Mouse (Mus musculus) cortical plate, adult 2 months (tissue): ENCODE measurements around the gene Ecsit. TPM values are rescaled to one million over a fixed set of nuclear protein-coding genes. Genes with fewer than 3 reads are reported as not detected.

Experiments used
- H3K27ac ChIP-seq: fragments of 200-500 bp; 2 replicates; pipeline ENCODE4 v1.5.1; 2012; ENCODE audit warnings: low read length, control low read depth, inconsistent platforms; ENCODE audit not compliant: insufficient read depth
- H3K4me1 ChIP-seq: fragments of 200-500 bp; 2 replicates; pipeline ENCODE4 v1.6.1; 2011; ENCODE audit warnings: low read length; ENCODE audit not compliant: control insufficient read depth, insufficient read depth
- H3K4me3 ChIP-seq: fragments of 200-500 bp; 2 replicates; pipeline ENCODE4 v1.5.1; 2011; ENCODE audit warnings: mild to moderate bottlenecking, low read length, control low read depth; ENCODE audit not compliant: insufficient read depth
- CTCF ChIP-seq: fragments of 200-500 bp; IDR thresholded peaks from 2 replicates; pipeline ENCODE4 v1.5.1; 2011; ENCODE audit warnings: mild to moderate bottlenecking, control low read depth, low read length; ENCODE audit not compliant: insufficient read depth; ENCODE audit errors: extremely low read depth
- POLR2A ChIP-seq: fragments of 200-500 bp; IDR thresholded peaks from 2 replicates; pipeline ENCODE4 v1.6.1; 2011; ENCODE audit warnings: mild to moderate bottlenecking, low read length, control low read depth; ENCODE audit not compliant: insufficient read depth; ENCODE audit errors: extremely low read depth
- polyA plus RNA-seq: library from polyadenylated mRNA; depleted of rRNA; stranded (reverse); fragments of >200 nt; gene quantifications from 2 replicates; pipeline ENCODE4 v1.2.3, GENCODE M21; 2012

Gene Ecsit
- polyA plus RNA-seq, 1 experiment = 57.4 TPM

DNA sequence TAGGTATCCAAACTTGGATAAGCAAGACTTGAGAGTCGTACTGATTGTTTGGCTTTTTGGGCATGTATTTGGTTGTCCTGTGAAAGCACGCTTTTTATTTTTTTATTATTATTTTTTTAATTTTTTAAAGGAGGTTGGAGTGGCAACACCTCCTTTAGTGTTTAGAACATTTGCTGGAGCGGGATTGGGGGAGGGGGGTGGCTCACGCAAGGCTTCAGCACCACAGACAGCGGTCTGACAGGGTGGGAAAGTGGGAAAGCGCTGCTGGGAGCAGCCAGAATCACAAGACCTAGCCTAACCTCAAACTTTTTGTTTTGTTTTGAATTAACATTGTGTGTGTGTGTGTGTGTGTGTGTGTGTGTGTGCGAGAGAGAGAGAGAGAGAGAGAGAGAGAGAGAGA is 31.6 kb downstream of the Ecsit start:
- Histone ChIP-seq H3K4me1 (peaks cover 3% of the 10 kb centered on the region; the same call in 1 of the 2 replicates), H3K4me3 (no peak overlapping the region), H3K27ac (no peak overlapping the region)
- no peak for TF ChIP-seq CTCF
- TF ChIP-seq POLR2A = no peak

- TF ChIP-seq POLR2A = peak; percentile 90
- no peak for TF ChIP-seq CTCF
These were observed 33.3 kb downstream of the Ecsit start, which contains the start of gene Elavl3 for GRCm38 (mm10) chr9:22051958-22052254. Gene Elavl3 (minus strand): TSS chr9:22052023.

GRCm38 (mm10) chr9:22051161-22051957 is 33.9 kb downstream of the Ecsit start:
- TF ChIP-seq POLR2A (no peak), CTCF (no peak)
- Histone ChIP-seq H3K27ac (peak overlapping the region; percentile 88), H3K4me1 (peaks cover 7% of the 10 kb centered on the region; the same call in 1 of the 2 replicates)

More at GRCm38 (mm10) chr9:22051958-22052254, 33.3 kb downstream of the Ecsit start, which contains the start of gene Elavl3:
- H3K4me1 ChIP-seq = peaks cover 7% of the 10 kb centered on the region; the same call in 1 of the 2 replicates
- H3K27ac ChIP-seq = peak within 1 kb of the TSS; percentile 88
- peak within 1 kb of the TSS; percentile 84 for H3K4me3 ChIP-seq

DNA sequence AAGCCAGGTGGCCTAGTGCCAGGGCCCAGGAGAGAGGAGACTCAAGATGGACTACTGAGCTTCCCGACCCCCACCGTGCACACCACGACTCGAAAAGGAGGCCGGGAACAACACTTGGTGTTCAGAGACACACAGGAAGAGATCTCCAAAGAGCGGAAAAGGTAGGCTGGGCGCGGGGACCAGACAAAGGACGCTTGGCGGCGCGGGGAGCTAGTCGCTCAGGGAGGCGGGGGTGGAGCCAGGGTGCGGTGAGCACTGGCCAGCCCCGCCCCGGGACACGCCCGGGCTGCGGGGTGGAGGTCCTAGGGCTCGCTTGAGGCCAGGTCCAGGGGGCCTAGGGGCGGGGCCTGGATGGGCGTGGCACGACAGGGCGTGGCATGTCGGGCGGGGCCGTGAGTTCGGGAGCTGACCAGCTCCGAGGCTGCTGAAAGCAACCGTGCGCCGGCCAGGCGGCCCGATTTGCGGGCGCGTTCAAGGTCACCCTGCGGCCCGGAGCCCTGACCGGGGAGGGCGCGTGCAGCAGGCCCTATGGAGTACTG is 34.8 kb downstream of the Ecsit start:
- Histone ChIP-seq H3K27ac (no peak overlapping the region), H3K4me3 (peak overlapping the region; percentile 84), H3K4me1 (peaks cover 7% of the 10 kb centered on the region; the same call in 1 of the 2 replicates)
- TF ChIP-seq CTCF = no peak
- TF ChIP-seq POLR2A = no peak

More at GRCm38 (mm10) chr9:22051161-22051957, 33.9 kb downstream of the Ecsit start:
- peak overlapping the region; percentile 84 for H3K4me3 ChIP-seq

DNA sequence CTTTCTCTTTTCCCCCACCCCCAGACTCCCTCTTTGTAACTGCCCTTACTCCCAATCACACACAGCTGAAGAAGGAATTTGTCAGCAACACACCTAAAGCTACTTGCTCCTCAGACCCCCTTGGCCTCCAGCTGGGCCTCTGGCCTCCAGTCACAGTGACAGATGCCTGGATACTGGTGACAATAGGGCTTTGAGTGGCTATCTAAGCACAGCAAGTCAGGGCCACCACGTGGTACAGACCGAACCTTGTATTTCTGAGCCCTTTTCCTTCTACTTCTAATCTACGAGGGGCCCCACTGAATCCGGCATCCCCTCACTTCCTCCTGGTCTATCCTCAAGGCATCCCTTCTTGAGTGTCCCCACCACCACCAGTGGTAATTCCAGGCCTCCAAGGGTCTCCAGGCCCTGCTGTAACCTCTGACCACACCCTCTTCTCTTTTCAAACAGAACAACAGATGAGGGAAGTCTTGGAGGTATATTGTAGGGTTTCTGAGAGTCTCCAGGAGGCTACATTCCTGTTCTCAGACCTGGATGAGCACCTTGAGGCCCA is 35.4 kb downstream of the Ecsit start:
- peak overlapping the region; percentile 84 for H3K4me3 ChIP-seq
- H3K27ac ChIP-seq = no peak overlapping the region
- peaks cover 7% of the 10 kb centered on the region; the same call in 1 of the 2 replicates for H3K4me1 ChIP-seq
- TF ChIP-seq POLR2A (no peak), CTCF (no peak)

GRCm38 (mm10) chr9:22049315-22049714 is 35.9 kb downstream of the Ecsit start:
- H3K4me3 ChIP-seq = peak overlapping the region; percentile 84; the same call in 1 of the 2 replicates
- TF ChIP-seq CTCF = no peak
- no peak for TF ChIP-seq POLR2A
- no peak overlapping the region for H3K27ac ChIP-seq
- peaks cover 7% of the 10 kb centered on the region; the same call in 1 of the 2 replicates for H3K4me1 ChIP-seq

DNA sequence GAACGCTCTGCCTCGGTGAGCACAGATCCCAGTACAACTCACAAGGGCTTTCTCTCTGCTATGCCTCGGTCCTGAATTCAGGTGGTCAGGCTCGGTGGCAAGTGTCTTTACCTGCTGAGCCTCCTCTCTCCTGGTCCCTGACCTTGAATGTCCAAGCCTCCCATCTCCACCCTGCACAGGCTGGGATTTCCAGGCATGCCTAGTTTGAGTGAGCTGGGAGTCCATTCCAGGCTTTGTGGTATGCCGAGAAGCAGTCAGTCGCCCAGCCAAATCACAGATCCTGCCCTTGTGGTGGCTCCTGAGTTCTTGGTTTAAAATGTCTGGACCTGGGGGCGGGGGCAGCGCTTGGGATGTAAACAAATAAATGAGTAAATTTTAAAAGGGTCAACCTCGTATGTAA is 37.9 kb downstream of the Ecsit start:
- no peak for TF ChIP-seq CTCF
- no peak for TF ChIP-seq POLR2A
- H3K4me3 ChIP-seq = no peak overlapping the region
- peaks cover 7% of the 10 kb centered on the region; the same call in 1 of the 2 replicates for H3K4me1 ChIP-seq
- H3K27ac ChIP-seq = no peak overlapping the region

GRCm38 (mm10) chr9:22041832-22042231 is 43.4 kb downstream of the Ecsit start:
- TF ChIP-seq CTCF (no peak), POLR2A (no peak)
- Histone ChIP-seq H3K27ac (no peak overlapping the region), H3K4me3 (no peak overlapping the region), H3K4me1 (peaks cover 1% of the 10 kb centered on the region)

DNA sequence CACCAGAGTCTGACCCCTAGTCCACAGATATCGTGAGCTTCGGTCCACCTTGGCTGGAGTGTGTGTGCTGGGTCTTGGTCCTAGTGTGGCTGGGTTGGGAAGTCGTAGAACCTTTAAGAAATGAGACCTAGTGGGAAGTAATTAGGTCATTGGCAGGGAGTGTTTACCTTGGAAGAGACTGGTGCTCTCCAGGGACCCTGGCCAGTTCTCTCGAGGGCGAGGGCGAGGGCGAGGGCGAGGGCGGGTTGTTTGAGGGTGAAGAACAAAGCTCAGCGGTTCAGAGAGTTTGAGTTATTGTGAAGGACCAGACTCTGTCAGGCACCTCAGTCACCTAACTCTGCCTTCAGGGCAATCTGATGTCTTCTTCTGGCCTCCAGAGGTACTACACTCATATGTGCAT is 47.4 kb downstream of the Ecsit start:
- no peak for TF ChIP-seq CTCF
- TF ChIP-seq POLR2A = no peak
- H3K4me3 ChIP-seq = no peak overlapping the region
- no peak overlapping the region for H3K27ac ChIP-seq
- H3K4me1 ChIP-seq = peaks cover 1% of the 10 kb centered on the region
